Mouse (Mus musculus): ENCODE results near the gene Lmx1a. TPM values are rescaled to one million over a fixed set of nuclear protein-coding genes. Genes with fewer than 3 reads are reported as not detected.

The Lmx1a gene
- polyA plus RNA-seq, 1 experiment = not detected

DNA sequence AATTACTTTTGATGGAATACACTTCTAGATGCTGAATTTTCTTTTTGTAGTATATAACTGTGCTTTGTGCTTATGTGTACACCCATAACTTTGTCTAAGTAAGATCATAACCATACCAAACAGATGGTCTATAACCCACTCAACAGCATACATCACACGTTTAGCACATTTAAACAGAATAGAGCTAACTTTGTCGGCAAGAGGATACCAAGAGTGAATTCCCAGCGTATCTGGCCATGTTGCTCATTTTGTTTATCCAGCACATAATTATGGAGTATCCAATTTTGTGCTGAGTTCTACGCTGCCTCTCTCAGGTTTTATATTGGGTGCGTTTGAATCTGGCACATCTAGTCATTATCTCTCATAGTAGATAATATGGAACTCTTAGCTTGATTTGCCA, 196.7 kb downstream of the Lmx1a start:
- Histone ChIP-seq H3K4me2 (ENCODE audit: low read depth) (no peak overlapping the region), H3K4me3 (no peak overlapping the region), H3K27me3 (ENCODE audit: control insufficient read depth, insufficient read depth, insufficient read length) (peaks cover 6% of the 10 kb centered on the region), H3K36me3 (ENCODE audit: control insufficient read depth, insufficient read depth) (no peaks in the 10 kb centered on the region), H3K79me2 (ENCODE audit: control insufficient read depth, insufficient read depth) (no peaks in the 10 kb centered on the region), H3ac (ENCODE audit: control insufficient read depth, insufficient read length) (no peak overlapping the region)
- no peak for TF ChIP-seq SRF (IDR thresholded peaks at IDR 0.05; ENCODE audit: control insufficient read depth, insufficient read length, low read depth)
- no peak for TF ChIP-seq CEBPB (IDR thresholded peaks at IDR 0.05; ENCODE audit: insufficient read depth, poor library complexity, severe bottlenecking)
- TF ChIP-seq TCF12 (IDR thresholded peaks at IDR 0.05; ENCODE audit: insufficient read depth, poor library complexity, severe bottlenecking) = no peak
- TF ChIP-seq E2F4 (IDR thresholded peaks at IDR 0.05; ENCODE audit: insufficient read depth) = no peak

GRCm38 (mm10) chr1:167888120-167888519, 199.1 kb downstream of the Lmx1a start:
- Histone ChIP-seq H3ac (ENCODE audit: control insufficient read depth, insufficient read length) (no peak overlapping the region), H3K4me2 (ENCODE audit: low read depth) (no peak overlapping the region), H3K36me3 (ENCODE audit: control insufficient read depth, insufficient read depth) (no peaks in the 10 kb centered on the region), H3K79me2 (ENCODE audit: control insufficient read depth, insufficient read depth) (no peaks in the 10 kb centered on the region), H3K4me3 (no peak overlapping the region), H3K27me3 (ENCODE audit: control insufficient read depth, insufficient read depth, insufficient read length) (peaks cover 6% of the 10 kb centered on the region)
- no peak for TF ChIP-seq TCF3 (IDR thresholded peaks at IDR 0.05; ENCODE audit: insufficient read length, low read depth)
- no peak for TF ChIP-seq MAX (IDR thresholded peaks at IDR 0.05; ENCODE audit: low read depth)

GRCm38 (mm10) chr1:167888816-167889215, 199.8 kb downstream of the Lmx1a start:
- no peak overlapping the region for H3ac ChIP-seq (ENCODE audit: control insufficient read depth, insufficient read length)
- TF ChIP-seq REST (IDR thresholded peaks at IDR 0.05; ENCODE audit: insufficient read depth, insufficient read length) = no peak
- TF ChIP-seq USF1 (IDR thresholded peaks at IDR 0.05; ENCODE audit: low read depth) = no peak
- TF ChIP-seq TCF3 (IDR thresholded peaks at IDR 0.05; ENCODE audit: insufficient read length, low read depth) = no peak
- no peak for TF ChIP-seq E2F4 (IDR thresholded peaks at IDR 0.05; ENCODE audit: insufficient read depth)
- no peak for TF ChIP-seq CEBPB (IDR thresholded peaks at IDR 0.05; ENCODE audit: insufficient read depth, poor library complexity, severe bottlenecking)
- TF ChIP-seq MYOG (IDR thresholded peaks at IDR 0.05; ENCODE audit: control insufficient read depth in 1 of 3, insufficient read depth in 1 of 3, insufficient read length in 2 of 3, low read depth in 2 of 3) = no peak
- TF ChIP-seq TCF12 (IDR thresholded peaks at IDR 0.05; ENCODE audit: insufficient read depth, poor library complexity, severe bottlenecking) = no peak
- no peak for TF ChIP-seq MYOD1 (IDR thresholded peaks at IDR 0.05; ENCODE audit: control insufficient read depth in 1 of 3, insufficient read length in 2 of 3, low read depth in 2 of 3)
- no peaks in the 10 kb centered on the region for H3K79me2 ChIP-seq (ENCODE audit: control insufficient read depth, insufficient read depth)
- H3K4me3 ChIP-seq = no peak overlapping the region
- no peak overlapping the region for H3K4me2 ChIP-seq (ENCODE audit: low read depth)
- no peaks in the 10 kb centered on the region for H3K36me3 ChIP-seq (ENCODE audit: control insufficient read depth, insufficient read depth)
- peaks cover 6% of the 10 kb centered on the region for H3K27me3 ChIP-seq (ENCODE audit: control insufficient read depth, insufficient read depth, insufficient read length)

DNA sequence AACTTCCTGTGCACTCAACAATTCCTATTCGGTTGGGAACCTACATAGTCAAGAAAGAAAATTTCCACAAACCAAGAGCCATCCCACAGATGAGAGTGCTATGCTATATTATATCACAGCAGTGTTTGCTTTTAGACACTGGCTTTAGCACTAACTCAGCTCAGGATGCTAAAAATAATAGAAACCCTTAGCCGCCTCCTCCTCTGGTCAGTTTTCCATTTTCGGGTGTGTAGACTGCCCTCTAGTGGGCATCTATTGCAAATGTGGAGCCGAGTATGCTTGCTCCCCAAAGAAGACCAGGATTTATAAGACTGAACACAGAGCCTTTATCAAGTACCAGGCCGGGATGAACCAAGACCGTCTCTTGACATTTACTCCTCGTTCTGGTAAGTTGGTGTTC, 207.2 kb downstream of the Lmx1a start:
- no peak overlapping the region for H3ac ChIP-seq (ENCODE audit: control insufficient read depth, insufficient read length)
- no peaks in the 10 kb centered on the region for H3K79me2 ChIP-seq (ENCODE audit: control insufficient read depth, insufficient read depth)
- TF ChIP-seq TCF3 (IDR thresholded peaks at IDR 0.05; ENCODE audit: insufficient read length, low read depth) (no peak), SRF (IDR thresholded peaks at IDR 0.05; ENCODE audit: control insufficient read depth, insufficient read length, low read depth) (no peak), E2F4 (IDR thresholded peaks at IDR 0.05; ENCODE audit: insufficient read depth) (no peak), TCF12 (IDR thresholded peaks at IDR 0.05; ENCODE audit: insufficient read depth, poor library complexity, severe bottlenecking) (no peak), POLR2A (IDR thresholded peaks at IDR 0.05; ENCODE audit: insufficient read length, low read depth) (no peak), USF1 (IDR thresholded peaks at IDR 0.05; ENCODE audit: low read depth) (no peak), REST (IDR thresholded peaks at IDR 0.05; ENCODE audit: insufficient read depth, insufficient read length) (no peak), MYOG (IDR thresholded peaks at IDR 0.05; ENCODE audit: control insufficient read depth in 1 of 3, insufficient read depth in 1 of 3, insufficient read length in 2 of 3, low read depth in 2 of 3) (no peak), CEBPB (IDR thresholded peaks at IDR 0.05; ENCODE audit: insufficient read depth, poor library complexity, severe bottlenecking) (no peak), MAX (IDR thresholded peaks at IDR 0.05; ENCODE audit: low read depth) (no peak), POLR2AphosphoS2 (IDR thresholded peaks at IDR 0.05; ENCODE audit: insufficient read length, low read depth) (no peak), MYOD1 (IDR thresholded peaks at IDR 0.05; ENCODE audit: control insufficient read depth in 1 of 3, insufficient read length in 2 of 3, low read depth in 2 of 3) (no peak)
- no peaks in the 10 kb centered on the region for H3K36me3 ChIP-seq (ENCODE audit: control insufficient read depth, insufficient read depth)
- no peak overlapping the region for H3K4me3 ChIP-seq
- peaks cover 9% of the 10 kb centered on the region for H3K27me3 ChIP-seq (ENCODE audit: control insufficient read depth, insufficient read depth, insufficient read length)
- H3K4me2 ChIP-seq (ENCODE audit: low read depth) = no peak overlapping the region

Other genes with a start within 250 kb of the Lmx1a start
- gene Lrrc52, start 222.5 kb upstream of the Lmx1a start, polyA plus RNA-seq (2012; fragmentation: generic; extraction: Trizol) = not detected
- 0.07 TPM for gene Rxrg, start 90.9 kb upstream of the Lmx1a start, polyA plus RNA-seq (2012; fragmentation: generic; extraction: Trizol)